Mouse (Mus musculus): ENCODE data around the gene Pum2.
"Not testable (repeated sequence)": the region's sequence is repeated elsewhere in the genome, so short reads cannot be mapped to it uniquely, and the experiment has no call there.

The Pum2 gene

DNA sequence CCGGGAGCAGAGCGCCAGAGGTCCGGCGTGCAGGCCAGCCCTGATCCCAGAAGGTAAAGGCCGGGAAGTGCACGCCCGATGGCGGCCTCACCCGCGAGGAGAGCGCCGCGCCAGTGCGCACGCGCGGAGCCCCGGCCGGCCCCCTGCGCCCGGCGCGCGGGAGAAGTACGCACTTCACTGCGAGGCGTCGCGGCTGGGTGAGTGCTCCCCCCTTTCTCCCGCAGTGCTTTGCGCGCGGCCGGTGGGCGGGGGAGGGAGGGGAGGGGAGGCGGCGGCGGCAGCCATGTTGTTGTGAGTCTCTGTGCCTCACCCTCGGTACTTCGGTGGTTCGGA is at the start of gene Pum2:
TSS of gene Pum2 (plus strand) at position 161 of the 333 bp plus-strand sequence.
- peak; percentile 94 for DNase-seq (ENCODE audit: low spot score)

GRCm38 (mm10) chr12:8629537-8629936 is 44.4 kb upstream of the Pum2 start:
- DNase-seq (ENCODE audit: low spot score): no peak

GRCm38 (mm10) chr12:8631691-8632090 is 42.2 kb upstream of the Pum2 start:
- DNase-seq (ENCODE audit: low spot score): no peak

GRCm38 (mm10) chr12:8632737-8633365 is 41.1 kb upstream of the Pum2 start:
- DNase-seq (ENCODE audit: low spot score): no peak

DNA sequence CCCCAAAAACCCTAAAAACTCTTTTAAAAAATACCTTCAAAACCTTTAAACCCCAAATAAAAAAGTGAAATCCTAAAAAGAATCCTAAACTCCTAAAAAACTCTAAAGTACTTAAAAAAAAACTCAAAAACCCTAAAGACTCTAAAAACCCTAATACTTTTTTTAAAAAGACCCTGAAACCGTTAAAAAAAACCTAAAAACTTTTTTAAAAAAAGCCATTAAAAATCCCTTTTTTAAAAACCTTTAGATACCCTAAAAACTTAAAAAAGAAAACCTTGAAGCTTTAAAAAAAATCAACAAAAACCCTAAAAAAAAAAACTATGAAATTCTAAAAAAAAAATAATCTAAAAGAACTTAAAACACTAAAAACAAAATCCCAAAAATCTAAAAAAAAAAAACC is 39.6 kb upstream of the Pum2 start:
- no peak for DNase-seq (ENCODE audit: low spot score)

DNA sequence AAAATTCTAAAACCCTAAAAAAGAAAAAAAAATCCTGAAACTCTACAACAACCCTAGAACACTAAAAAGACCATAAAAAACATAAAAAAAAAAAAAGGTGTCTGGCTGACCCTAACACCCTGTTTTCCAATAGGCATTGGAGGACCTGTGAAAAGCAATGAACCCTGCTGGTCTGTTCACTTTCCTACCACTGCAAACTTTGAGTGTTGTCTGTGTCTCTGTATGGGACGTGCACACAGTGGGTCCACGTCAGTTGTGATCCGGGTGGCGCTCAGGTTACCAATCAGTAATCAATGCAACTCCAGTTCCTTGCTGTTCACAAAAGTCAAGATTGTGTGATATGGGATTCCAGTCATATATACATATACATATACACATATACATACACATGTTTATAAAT is 38.4 kb upstream of the Pum2 start:
- DNase-seq (ENCODE audit: low spot score): no peak

DNA sequence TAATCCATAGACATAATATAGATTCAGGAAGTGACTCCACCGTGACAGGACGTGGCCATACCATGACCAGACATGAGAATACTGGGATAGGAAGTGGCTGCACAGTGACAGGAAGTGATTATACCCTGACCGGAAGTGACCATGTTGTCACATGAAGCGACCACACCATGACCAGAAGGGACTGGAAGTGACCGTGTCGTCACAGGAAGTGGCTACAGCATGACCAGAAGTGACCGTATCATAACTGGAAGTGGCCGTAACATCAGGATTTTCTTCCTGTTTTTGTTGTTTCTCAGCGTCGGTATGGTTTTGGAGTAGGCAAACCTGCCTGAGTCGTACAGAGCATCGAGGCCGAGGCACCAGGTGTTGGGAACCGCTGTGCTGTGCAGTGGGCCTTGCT is 37.0 kb upstream of the Pum2 start:
- DNase-seq (ENCODE audit: low spot score): peak; percentile 53

DNA sequence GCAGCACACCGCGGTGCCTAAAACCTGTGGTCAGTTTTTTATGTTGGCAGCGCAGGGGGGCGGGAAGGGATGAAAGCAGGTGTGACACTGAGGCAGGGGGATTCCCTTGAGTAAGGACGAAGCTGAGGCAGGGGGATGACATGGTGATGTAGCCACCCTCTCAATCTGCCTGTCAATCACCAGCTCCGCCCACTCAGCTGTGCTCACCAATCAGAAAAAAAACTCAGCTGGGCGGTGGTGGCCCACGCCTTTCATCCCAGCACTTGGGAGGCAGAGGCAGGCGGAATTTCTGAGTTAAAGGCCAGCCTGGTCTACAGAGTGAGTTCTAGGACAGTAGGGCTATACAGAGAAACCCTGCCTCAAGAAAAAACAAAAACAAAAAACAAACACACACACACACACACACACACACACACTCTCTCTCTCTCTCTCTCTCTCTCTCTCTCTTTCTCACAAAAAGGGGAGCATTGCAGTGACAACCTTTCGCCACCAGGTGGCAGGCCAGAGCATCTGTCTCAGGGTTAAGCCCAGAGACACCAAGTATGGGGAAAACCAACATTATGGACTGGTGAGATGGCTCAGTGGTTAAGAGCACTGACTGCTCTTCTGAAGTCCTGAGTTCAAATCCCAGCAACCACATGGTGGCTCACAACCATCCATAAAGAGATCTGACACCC is 35.4 kb upstream of the Pum2 start:
- peak; percentile 84 for DNase-seq (ENCODE audit: low spot score)

DNA sequence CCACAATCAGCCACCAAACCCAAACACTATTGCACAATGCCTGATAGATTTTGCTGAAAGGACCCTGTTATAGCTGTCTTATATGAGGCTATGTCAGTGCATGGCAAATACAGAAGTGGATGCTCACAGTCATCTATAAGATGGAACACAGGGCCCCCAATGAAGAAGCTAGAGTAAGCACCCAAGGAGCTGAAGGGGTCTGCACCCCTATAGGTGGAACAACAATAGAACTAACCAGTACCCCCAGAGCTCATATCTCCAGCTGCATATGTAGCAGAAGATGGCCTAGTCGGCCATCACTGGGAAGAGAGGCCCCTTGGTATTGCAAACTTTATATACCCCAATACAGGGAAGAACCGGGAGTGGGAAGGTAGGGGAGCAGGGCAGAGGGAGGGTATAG is 33.7 kb upstream of the Pum2 start:
- DNase-seq (ENCODE audit: low spot score): not testable (repeated sequence)

GRCm38 (mm10) chr12:8640711-8641424 is 33.1 kb upstream of the Pum2 start:
- DNase-seq (ENCODE audit: low spot score): peak; percentile 96

- no peak for DNase-seq (ENCODE audit: low spot score)
Measured at GRCm38 (mm10) chr12:8641425-8641735, 32.6 kb upstream of the Pum2 start.

- DNase-seq (ENCODE audit: low spot score): not testable (repeated sequence)
Measured at GRCm38 (mm10) chr12:8648211-8648610, 25.7 kb upstream of the Pum2 start.

DNA sequence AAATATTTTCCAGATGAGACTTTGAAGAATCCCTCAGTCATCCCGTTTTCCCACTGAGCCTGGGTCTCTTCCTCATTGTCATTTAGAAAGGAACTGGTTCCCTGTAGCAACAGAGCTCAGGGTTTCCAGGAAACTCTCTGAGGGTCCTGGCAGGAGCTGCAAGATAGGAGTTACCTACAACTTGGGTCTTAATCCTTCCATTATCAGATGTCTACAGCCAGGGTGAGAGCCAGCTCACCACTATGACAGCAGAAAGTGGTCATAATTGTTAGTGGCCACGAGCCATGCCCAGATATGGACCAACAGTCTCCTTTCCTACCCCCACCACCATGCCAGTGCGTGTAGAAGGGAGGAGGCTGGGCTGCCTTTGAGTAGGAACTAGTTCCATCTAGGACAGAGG is 23.9 kb upstream of the Pum2 start:
- not testable (repeated sequence) for DNase-seq (ENCODE audit: low spot score)

DNA sequence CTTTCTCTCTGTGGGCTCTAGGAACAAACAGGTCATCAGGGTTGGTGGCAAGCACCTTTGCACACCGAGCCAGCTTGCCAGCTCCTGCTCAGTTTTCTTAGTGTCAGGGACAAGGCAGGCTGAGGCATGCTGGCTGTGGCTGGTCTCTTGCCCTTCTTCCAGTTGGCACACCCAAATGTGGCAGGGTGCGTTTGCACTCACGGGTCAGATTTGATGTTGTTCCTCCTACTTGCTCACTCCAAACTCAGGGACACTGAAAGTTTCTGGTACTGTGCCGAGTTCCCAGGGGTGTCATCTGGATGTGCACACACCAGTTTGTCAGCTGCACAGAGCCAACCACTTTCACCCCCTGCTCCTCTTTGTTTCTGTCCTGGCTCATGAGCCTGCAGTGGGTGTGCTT is 17.3 kb upstream of the Pum2 start:
- no peak for DNase-seq (ENCODE audit: low spot score)

- no peak for DNase-seq (ENCODE audit: low spot score)
Measured at GRCm38 (mm10) chr12:8657116-8657515, 16.8 kb upstream of the Pum2 start.

DNA sequence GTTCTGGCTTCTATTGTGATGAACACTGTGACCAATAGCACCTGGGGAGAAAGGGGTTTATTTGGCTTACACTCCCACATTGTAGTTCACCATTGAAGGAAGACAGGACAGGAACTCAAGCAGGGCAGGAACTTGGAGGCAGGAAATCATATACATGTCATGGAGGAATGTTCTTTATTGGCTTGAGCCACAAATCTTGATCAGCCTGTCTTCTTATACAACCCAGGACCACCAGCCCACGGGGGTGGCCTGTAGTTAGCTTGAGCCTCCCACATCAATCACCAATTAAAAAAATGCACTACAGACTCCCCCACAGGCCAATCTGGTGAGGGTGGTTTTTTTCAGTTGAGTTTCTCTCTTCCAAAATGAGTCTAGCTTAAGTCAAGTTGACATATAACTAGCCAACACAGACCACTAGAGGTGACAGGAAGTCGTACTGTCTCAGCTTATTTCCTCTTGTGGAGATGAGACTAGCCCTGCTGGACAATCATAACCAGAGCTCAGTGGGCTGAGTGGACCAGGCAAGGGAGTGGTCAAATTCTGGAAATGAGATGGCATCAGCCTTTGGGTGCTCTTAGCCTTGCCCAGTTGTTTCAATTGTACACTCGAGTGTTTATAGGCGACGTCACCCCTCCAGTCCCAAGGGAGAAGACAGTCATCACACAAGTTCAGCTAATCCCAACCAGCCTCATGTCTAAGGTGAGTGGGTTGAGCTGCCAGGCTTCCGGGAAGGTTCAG is 16.1 kb upstream of the Pum2 start:
- no peak for DNase-seq (ENCODE audit: low spot score)

DNA sequence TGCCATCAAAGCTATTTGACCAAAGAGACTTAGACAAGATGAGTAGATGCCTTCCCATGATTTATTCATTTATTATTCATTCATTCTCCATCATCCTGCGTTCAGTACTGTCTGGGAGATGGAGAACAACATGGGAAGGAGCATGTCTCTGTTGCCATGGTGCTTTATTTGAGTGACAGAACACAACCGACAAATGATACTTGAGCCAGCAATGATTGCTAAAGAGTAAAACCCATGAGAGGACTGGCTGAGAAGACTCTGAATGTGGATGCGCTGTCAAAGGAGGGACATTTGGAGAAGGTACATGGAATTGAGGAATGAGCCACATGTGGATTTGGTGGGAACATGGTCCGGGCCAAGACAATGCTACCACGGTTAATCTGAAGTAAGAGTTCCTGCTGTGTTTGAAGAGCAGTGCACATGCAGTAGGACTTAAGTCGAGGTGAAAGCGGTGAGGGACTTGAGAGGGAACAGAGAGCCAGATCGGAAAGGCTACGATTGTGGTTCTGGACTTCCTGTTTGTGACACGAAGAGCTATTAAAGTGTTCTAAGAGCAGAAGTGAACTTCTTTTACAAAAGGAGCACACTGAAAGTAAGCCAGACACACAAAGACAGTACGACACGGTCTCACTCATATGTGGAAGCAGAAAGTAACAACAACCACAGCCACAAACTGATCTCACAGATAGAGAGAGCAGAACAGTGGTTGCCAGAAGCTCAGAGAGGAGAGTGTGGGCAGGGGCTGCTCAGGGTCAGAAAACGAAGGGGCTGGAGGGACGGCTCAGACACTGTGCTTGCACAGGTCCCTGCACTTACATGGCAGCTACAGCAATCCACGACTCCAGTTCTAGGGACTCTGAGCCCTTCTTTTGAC is 14.3 kb upstream of the Pum2 start:
- no peak for DNase-seq (ENCODE audit: low spot score)

- no peak for DNase-seq (ENCODE audit: low spot score)
Measured at GRCm38 (mm10) chr12:8661747-8662146, 12.2 kb upstream of the Pum2 start.

DNA sequence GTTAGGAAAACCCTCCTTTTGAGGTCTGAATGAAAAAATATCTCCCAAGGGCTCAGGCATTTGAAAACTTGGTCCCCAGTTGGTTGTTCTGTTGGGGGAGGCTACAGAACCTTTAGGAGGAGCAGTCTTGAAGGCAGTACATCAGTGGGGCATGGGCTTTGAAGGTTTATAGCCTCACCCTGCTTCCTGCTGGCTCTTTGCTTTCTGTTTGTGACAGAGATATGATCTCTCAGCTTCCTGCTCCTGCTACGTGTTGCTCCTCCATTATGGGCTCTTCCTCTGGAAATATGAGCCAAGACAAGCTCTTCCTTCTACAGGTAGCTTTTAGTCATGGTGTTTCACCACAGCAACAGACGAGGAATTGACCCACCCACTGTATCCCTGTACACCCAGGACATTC is 11.8 kb upstream of the Pum2 start:
- DNase-seq (ENCODE audit: low spot score): no peak

- DNase-seq (ENCODE audit: low spot score): no peak
Measured at GRCm38 (mm10) chr12:8662721-8663120, 11.2 kb upstream of the Pum2 start.

GRCm38 (mm10) chr12:8667473-8668255 is 6.3 kb upstream of the Pum2 start:
- no peak for DNase-seq (ENCODE audit: low spot score)
